Mouse (Mus musculus) thymus, postnatal 25 days (tissue): ENCODE data around the gene Tubg2.

Experiments used
- DNase-seq: peaks from one replicate; pipeline ENCODE4 v3.0.0; 2022

The Tubg2 gene

DNA sequence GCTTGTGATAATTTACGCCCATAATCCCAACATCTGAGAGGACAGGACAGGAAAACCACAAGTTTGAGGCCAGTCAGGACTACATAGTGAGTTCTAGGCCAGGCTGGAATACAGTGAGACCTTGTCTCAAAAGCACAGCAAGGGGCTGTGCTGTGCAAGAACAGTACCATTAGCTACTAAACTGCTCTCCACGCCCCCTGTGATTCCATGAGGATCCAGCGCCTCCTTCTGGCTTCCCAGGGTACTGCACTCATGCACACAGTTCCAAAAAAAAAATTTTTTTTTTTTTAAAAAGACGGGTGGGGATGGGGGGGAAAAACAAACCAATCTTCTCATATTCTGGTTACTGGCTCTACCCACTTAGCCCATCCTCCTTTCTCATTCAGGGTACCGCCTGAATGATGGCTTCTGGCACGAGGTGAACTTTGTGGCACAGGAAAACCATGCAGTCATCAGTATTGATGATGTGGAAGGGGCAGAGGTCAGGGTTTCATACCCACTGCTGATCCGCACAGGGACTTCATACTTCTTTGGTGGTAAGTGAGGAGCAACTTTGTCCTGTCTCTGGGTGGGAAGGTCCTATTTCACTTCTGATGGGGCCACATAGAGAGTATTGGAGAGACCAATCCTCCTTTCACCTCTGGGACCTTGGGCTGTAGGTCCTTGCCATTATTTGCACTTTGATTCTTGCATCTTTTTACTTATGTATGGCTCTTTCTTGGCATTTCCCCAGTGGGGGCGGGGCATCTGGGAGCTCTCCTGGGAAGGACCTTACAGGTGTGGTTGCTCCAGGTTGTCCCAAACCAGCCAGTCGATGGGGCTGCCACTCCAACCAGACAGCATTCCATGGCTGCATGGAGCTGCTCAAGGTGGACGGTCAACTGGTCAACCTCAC lies 25.4 kb downstream of the Tubg2 start:
- DNase-seq: peak; percentile 47

DNA sequence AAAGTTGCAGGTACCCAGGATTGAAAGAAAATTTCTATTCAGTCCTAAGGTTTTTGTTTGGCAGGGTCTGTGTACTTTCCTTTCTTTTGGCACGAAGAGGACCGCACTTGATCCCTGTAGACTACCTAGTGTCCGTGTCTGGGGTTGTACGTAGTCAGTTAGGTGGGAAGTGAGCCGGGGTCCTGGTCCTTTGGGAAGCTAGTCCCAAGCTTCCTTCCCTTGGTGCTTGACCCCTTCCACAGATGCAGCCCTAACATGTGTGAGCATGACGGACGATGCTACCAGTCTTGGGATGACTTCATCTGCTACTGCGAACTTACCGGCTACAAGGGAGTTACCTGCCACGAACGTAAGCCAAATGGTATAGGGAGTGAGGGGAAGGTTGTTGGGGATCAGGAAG lies 26.3 kb downstream of the Tubg2 start:
- no peak for DNase-seq

GRCm38 (mm10) chr11:101182771-101183517 lies 27.2 kb downstream of the Tubg2 start:
- DNase-seq: no peak

DNA sequence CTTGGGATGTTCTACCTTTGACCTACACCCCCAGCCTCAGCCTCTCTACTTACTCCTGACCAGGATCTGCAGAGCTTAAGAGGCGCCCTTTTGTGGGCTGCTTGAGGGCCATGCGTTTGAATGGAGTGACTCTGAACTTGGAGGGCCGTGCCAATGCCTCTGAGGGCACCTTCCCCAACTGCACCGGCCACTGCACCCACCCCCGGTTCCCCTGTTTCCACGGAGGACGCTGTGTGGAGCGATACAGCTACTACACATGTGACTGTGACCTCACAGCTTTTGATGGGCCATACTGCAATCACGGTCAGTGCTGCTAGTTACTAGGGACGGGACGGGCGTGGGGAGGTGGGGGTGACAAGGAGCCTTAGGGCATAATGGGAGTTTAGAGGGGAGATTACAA lies 29.3 kb downstream of the Tubg2 start:
- DNase-seq: no peak

DNA sequence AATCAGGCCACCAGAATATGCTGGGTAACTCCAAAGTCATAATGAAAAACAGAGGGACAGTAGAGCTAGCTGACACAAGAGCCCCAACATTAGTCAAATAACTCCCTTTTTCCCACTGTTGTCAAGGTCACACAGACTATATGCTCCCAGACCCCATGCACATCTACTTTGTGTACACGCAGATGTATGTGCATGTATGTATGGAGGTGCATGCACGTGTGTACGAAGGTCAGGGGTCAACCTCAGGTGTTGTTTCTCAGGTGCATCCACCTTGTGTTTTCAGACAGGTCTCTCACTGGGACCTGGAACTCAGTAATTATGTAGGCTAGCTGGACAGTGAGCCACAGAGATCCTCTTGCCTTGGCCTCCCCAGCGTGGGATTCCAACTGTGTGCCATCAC lies 29.7 kb downstream of the Tubg2 start:
- DNase-seq: no peak

DNA sequence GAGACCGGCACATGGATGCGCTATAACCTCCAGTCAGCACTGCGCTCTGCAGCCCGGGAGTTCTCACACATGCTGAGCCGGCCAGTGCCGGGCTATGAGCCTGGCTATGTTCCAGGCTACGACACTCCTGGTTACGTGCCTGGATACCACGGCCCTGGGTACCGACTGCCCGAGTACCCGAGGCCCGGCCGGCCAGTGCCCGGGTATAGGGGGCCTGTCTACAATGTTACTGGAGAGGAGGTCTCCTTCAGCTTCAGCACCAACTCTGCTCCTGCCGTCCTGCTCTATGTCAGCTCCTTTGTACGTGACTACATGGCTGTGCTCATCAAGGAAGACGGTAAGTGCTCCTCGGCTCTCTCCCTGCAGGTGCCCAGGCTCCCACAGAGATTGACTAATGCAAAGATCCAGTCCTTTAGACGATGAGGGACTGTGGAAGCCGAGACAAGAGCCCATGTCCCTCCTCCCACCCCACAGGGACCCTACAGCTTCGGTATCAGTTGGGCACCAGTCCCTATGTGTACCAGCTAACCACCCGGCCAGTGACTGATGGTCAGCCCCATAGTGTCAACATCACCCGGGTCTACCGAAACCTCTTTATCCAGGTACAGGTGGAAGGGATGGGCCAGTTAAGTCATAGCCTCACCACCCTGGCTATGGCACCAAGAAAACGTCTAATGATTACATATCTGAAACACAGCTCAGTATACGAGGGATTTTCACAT lies 31.0 kb downstream of the Tubg2 start:
- DNase-seq: no peak

- DNase-seq: no peak
These were observed 31.8 kb downstream of the Tubg2 start for GRCm38 (mm10) chr11:101187541-101187940.

DNA sequence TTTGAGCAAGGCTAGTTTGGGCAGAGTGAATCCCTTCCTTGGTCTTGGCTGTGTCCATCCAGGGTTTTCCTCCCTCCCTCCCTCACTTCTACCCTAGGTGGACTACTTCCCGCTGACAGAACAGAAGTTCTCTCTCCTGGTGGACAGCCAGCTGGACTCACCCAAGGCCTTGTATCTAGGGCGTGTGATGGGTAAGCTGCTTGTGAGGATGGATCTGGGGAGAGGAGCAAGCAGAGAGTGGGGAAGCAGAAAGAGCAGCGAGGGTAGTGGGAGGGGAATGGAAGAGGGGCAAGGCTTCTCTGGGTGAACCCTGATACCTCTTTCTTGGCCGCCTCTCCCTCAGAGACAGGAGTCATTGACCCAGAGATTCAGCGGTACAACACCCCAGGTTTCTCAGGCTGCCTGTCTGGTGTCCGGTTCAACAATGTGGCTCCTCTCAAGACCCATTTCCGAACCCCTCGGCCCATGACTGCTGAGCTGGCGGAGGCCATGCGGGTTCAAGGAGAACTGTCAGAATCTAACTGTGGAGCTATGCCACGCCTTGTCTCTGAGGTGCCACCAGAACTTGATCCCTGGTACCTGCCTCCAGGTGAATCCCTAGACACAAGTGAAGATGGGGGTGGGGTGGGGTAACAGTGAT lies 32.6 kb downstream of the Tubg2 start:
- no peak for DNase-seq

- DNase-seq: no peak
These were observed 33.9 kb downstream of the Tubg2 start for GRCm38 (mm10) chr11:101189495-101190180.

GRCm38 (mm10) chr11:101190181-101190912 lies 34.6 kb downstream of the Tubg2 start:
- DNase-seq: no peak

DNA sequence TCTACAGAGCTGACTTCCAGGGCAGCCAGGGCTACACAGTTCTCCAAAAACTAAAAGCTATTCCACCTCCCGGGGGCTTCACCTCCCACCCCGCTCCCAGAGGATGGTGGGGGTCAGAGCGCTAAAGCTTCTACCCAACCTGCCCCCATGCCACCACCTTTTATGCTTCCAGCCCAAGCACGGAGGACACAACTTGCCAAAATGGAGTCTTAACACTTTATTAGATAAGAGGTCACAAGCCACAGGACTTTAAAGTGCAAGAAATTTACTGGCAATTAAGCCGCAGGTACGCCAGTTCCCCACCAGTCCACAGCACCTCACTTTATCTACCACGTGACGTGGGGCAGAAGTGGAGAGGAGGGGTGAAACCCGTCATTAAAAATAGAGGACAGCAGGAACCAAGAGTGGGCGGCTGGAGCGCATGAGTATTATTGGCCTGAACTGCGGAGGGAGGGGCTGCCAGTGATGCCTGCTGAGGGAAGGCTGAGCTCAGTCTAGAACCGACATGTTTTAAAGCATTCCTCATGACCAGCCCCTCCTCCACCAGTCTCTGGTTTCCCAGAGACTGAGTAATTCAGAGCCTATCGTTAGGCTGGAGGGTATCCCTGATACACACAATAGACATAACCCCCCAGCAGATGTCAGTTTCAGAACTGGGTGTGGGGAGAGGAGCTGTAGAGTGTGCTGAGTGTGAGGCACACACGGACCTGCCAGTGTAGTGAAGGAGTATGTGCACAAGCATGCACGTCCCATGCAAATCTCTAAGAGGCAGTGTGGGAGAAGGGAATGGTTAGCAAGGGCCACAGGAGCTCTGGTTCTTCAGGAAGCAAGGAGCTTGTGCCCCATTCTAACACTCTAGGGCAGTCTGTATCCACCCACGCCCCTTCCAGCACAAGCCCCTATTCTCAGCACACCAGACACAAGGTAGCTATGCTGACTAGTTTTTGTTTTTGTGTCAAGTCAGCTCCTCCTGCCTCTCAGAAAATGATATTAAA lies 35.5 kb downstream of the Tubg2 start:
- DNase-seq: no peak

DNA sequence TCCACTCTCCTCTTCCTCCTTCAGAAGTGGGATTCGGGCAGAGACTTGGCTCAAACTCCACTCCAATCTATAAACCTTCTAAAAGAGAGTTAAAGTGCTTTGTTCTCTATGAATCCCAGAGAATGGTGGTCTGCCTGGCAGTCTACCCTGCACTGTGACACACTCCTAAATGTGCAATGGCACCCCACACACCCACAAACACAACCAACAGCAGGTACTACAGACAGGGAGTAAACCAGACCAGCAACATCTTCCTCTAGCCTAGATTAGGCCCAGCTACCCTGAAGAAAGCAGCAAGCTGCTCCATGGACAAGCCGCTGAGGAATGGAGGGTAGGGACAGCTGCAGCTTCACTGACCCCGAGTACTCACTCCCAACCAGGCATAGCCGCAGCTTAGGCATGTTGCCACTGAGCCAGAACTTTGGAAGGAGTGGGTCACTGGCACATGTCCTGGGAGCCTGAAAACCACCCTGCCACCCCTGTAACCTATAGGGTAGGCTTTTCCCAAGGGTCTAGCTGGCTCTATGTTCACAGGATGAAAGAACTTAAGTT lies 36.3 kb downstream of the Tubg2 start:
- no peak for DNase-seq

GRCm38 (mm10) chr11:101192646-101193045 lies 36.9 kb downstream of the Tubg2 start:
- no peak for DNase-seq

- DNase-seq: no peak
These were observed 37.4 kb downstream of the Tubg2 start for GRCm38 (mm10) chr11:101193076-101193475.

DNA sequence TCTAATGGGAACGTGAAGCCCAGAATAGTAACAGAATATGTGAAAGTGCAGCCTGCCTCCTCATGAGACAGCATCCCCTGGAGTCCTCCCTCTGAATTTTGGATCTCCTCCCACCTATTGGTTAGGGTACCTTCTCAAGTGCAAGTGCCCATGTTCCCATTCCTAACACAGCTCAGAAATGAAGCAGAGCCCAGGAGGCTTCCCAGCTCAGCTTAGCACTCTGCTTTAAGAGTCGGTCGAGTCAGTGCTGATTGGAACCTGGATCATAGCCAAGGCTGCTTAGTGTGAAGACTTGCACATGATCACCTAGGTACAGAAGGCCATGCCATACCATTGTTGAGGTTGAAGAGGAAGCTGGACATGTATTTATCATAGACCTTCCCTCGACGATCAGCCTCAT lies 38.4 kb downstream of the Tubg2 start:
- DNase-seq: no peak

GRCm38 (mm10) chr11:101194643-101195042 lies 38.9 kb downstream of the Tubg2 start:
- peak; percentile 35 for DNase-seq

DNA sequence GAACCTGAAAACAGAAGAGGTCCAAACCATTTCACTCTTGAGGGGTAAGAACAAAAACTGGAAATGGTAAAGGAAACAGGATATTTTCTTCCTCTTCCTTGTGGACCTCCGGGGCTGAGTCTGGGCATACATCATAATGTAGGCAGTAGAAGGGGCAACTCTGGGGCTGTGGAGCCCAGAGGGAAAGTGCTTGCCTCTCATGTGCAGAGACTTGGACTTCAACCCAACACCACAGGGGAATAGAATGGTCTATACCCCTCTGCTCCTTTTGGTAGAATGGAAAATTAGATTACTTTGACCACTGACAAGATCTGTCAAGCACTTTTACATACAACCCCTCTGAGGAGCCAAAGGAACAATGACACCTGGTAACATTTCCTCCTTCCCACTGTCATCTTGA lies 39.4 kb downstream of the Tubg2 start:
- peak; percentile 22 for DNase-seq

- no peak for DNase-seq
These were observed 39.9 kb downstream of the Tubg2 start for GRCm38 (mm10) chr11:101195571-101195970.

DNA sequence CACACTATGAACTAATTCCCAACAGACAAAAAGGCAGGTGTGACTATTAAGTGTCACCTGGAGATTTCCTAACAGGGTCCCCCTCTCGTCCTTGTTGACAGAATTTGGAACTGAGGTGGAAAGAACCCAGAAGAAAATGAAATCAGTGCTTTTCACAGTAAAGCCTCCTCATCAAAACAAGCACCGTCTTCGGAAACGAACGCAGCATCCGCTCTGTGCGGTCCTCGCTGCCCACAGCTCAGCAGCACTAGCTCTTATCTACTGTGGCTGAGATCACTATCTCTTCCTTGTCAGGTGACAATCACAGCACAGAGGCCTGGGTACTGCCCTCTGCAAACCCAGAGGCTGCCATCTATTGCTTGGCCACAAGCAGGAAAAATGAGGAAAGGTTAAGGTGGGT lies 40.5 kb downstream of the Tubg2 start:
- peak; percentile 27 for DNase-seq

DNA sequence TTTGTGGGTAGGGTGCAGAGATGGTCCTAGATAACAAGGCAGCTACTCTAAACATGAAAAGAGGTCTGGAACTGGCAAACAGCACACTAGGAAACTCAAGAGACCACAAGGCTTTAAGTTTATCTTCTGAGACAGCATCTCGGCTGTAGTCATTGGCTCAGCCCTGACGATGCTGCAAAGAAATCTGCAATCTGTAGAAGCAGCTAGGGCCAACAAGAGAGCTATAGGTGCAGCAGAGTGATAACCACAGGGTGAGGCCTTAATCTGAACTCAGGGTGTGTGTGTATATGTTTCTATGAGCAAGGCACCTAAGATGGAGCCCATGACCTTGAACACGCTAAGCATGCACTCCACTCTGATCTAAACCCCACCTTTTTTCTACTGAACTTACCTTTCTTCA lies 43.8 kb downstream of the Tubg2 start:
- no peak for DNase-seq
